Mouse (Mus musculus) myocyte (in vitro differentiated cells): ENCODE measurements around the gene Sobp.

Experiments used
- MAX ChIP-seq: IDR thresholded peaks from one replicate; pipeline ENCODE4 v1.6.1; 2011; ENCODE audit warnings: low read depth, mild to moderate bottlenecking, control low read depth
- MYOD1 ChIP-seq, 3 experiments: IDR thresholded peaks; one replicate each; pipeline ENCODE4 v1.6.1; 2011; ENCODE audit warnings: control low read depth in 2 of 3, low read depth in 2 of 3, mild to moderate bottlenecking in 2 of 3, moderate library complexity in 1 of 3; ENCODE audit not compliant: insufficient read length in 2 of 3, control insufficient read depth in 1 of 3
- MYOG ChIP-seq, 3 experiments: IDR thresholded peaks; one replicate each; pipeline ENCODE4 v1.6.1; 2011; ENCODE audit warnings: control low read depth in 2 of 3, low read depth in 2 of 3, mild to moderate bottlenecking in 2 of 3; ENCODE audit not compliant: insufficient read length in 2 of 3, control insufficient read depth in 1 of 3, insufficient read depth in 1 of 3
- POLR2A ChIP-seq: IDR thresholded peaks from one replicate; pipeline ENCODE4 v1.6.1; 2011; ENCODE audit warnings: low read depth, mild to moderate bottlenecking, control low read depth, moderate library complexity; ENCODE audit not compliant: insufficient read length
- POLR2AphosphoS2 ChIP-seq: IDR thresholded peaks from one replicate; pipeline ENCODE4 v1.6.1; 2011; ENCODE audit warnings: low read depth, control low read depth; ENCODE audit not compliant: insufficient read length
- REST ChIP-seq: IDR thresholded peaks from one replicate; pipeline ENCODE4 v1.6.1; 2011; ENCODE audit warnings: mild to moderate bottlenecking, control low read depth, moderate library complexity; ENCODE audit not compliant: insufficient read depth, insufficient read length
- SRF ChIP-seq: IDR thresholded peaks from one replicate; pipeline ENCODE4 v1.6.1; 2011; ENCODE audit warnings: low read depth; ENCODE audit not compliant: control insufficient read depth, insufficient read length
- TCF12 ChIP-seq: IDR thresholded peaks from one replicate; pipeline ENCODE4 v1.6.1; 2011; ENCODE audit warnings: mild to moderate bottlenecking, control low read depth; ENCODE audit not compliant: poor library complexity, insufficient read depth, severe bottlenecking
- TCF3 ChIP-seq: IDR thresholded peaks from one replicate; pipeline ENCODE4 v1.6.1; 2011; ENCODE audit warnings: low read depth, control low read depth; ENCODE audit not compliant: insufficient read length
- USF1 ChIP-seq: IDR thresholded peaks from one replicate; pipeline ENCODE4 v1.6.1; 2011; ENCODE audit warnings: low read depth, mild to moderate bottlenecking, control low read depth, moderate library complexity

- TF ChIP-seq POLR2A (no peak), MYOD1 (IDR thresholded peaks at IDR 0.05; ENCODE audit: control insufficient read depth in 1 of 3, insufficient read length in 2 of 3, low read depth in 2 of 3) (no peak), POLR2AphosphoS2 (no peak), USF1 (no peak), MYOG (IDR thresholded peaks at IDR 0.05; ENCODE audit: control insufficient read depth in 1 of 3, insufficient read depth in 1 of 3, insufficient read length in 2 of 3, low read depth in 2 of 3) (no peak), TCF3 (no peak), REST (no peak), SRF (no peak), MAX (no peak), TCF12 (no peak)
Measured at GRCm38 (mm10) chr10:43164406-43164805, 9.9 kb downstream of the Sobp start.
